Mouse (Mus musculus) MEL (cell line): ENCODE measurements at regions not wholly inside any gene's neighbourhood (a gene's known extent, or its start where the extent isn't known, plus 50 kb on each side); places are given as distances from the start of the nearest gene placed in this dataset.

Experiments
- DNase-seq: peaks from one replicate; pipeline ENCODE4 v3.0.0; 2011; ENCODE audit warnings: low read depth, low spot score
- H3K27ac ChIP-seq: 2 replicates; pipeline ENCODE4 v1.5.1; 2012; ENCODE audit warnings: low read depth, mild to moderate bottlenecking, control low read depth, low read length, moderate library complexity; ENCODE audit not compliant: control insufficient read depth
- H3K27me3 ChIP-seq, 2 experiments: fragments of 150-350 bp in 1 of 2; sonication (generic) in 1 of 2; 2 replicates each; pipeline ENCODE4 v1.6.1; 2012; ENCODE audit warnings: low read length in 2 of 2, mild to moderate bottlenecking in 2 of 2, improper control_type of control experiment in 1 of 2, moderate library complexity in 1 of 2; ENCODE audit not compliant: insufficient read depth in 2 of 2, control insufficient read depth in 1 of 2
- H3K36me3 ChIP-seq, 2 experiments: 2 replicates each; pipeline ENCODE4 v1.6.1; 2012 to 2014; ENCODE audit warnings: low read length in 2 of 2, improper control_type of control experiment in 1 of 2, inconsistent platforms in 1 of 2, mild to moderate bottlenecking in 1 of 2; ENCODE audit not compliant: insufficient read depth in 2 of 2, control insufficient read depth in 1 of 2
- H3K4me1 ChIP-seq, 2 experiments: fragments of 150-350 bp in 1 of 2; sonication (generic) in 1 of 2; 2 replicates each; pipeline ENCODE4 v1.6.1; 2012; ENCODE audit warnings: low read length in 2 of 2, improper control_type of control experiment in 1 of 2, mild to moderate bottlenecking in 1 of 2; ENCODE audit not compliant: insufficient read depth in 2 of 2, control insufficient read depth in 1 of 2
- H3K4me3 ChIP-seq, 2 experiments: fragments of 150-350 bp in 1 of 2; sonication (generic) in 1 of 2; 2 replicates each; pipeline ENCODE4 v1.5.1; 2012; ENCODE audit warnings: low read depth in 2 of 2, low read length in 2 of 2, mild to moderate bottlenecking in 2 of 2, moderate library complexity in 2 of 2, control low read depth in 1 of 2, improper control_type of control experiment in 1 of 2; ENCODE audit not compliant: control insufficient read depth in 1 of 2, insufficient read depth in 1 of 2
- H3K79me2 ChIP-seq: 2 replicates; pipeline ENCODE4 v1.6.1; 2012; ENCODE audit warnings: mild to moderate bottlenecking, low read length, moderate library complexity; ENCODE audit not compliant: control insufficient read depth, poor library complexity, insufficient read depth
- H3K9ac ChIP-seq: 2 replicates; pipeline ENCODE4 v1.6.1; 2012; ENCODE audit warnings: low read depth, mild to moderate bottlenecking, control low read depth, low read length, moderate library complexity; ENCODE audit not compliant: control insufficient read depth, poor library complexity, severe bottlenecking
- H3K9me3 ChIP-seq: fragments of 150-350 bp; sonication (generic); replicated peaks from 2 replicates; pipeline ENCODE4 v1.6.1; 2012; ENCODE audit warnings: mild to moderate bottlenecking, low read length, improper control_type of control experiment, moderate library complexity; ENCODE audit not compliant: insufficient read depth
- CHD1 ChIP-seq: IDR thresholded peaks from 2 replicates; pipeline ENCODE4 v1.6.1; 2012; ENCODE audit warnings: low read depth, mild to moderate bottlenecking, inconsistent platforms, low read length, improper control_type of control experiment
- CHD2 ChIP-seq: IDR thresholded peaks from 2 replicates; pipeline ENCODE4 v1.6.1; 2011; ENCODE audit warnings: low read length, improper control_type of control experiment
- ELF1 ChIP-seq: IDR thresholded peaks from 2 replicates; pipeline ENCODE4 v1.6.1; 2014; ENCODE audit warnings: low read depth, mild to moderate bottlenecking, inconsistent platforms, low read length, improper control_type of control experiment, moderate library complexity
- EP300 ChIP-seq, 2 experiments: IDR thresholded peaks; 2 replicates each; pipeline ENCODE4 v1.6.1; 2011; ENCODE audit warnings: improper control_type of control experiment in 2 of 2, low read length in 2 of 2, low read depth in 1 of 2, mild to moderate bottlenecking in 1 of 2
- GATA1 ChIP-seq: IDR thresholded peaks from 2 replicates; pipeline ENCODE4 v1.6.1; 2011; ENCODE audit warnings: low read depth, low read length, improper control_type of control experiment
- KAT2A ChIP-seq: conservative IDR thresholded peaks from 2 replicates; pipeline ENCODE4 v1.6.1; 2012; ENCODE audit warnings: low read depth, low read length, improper control_type of control experiment, inconsistent platforms
- MAFK ChIP-seq: IDR thresholded peaks from 2 replicates; pipeline ENCODE4 v1.6.1; 2011; ENCODE audit warnings: low read depth, mild to moderate bottlenecking, low read length, improper control_type of control experiment, borderline replicate concordance
- MAZ ChIP-seq: IDR thresholded peaks from 2 replicates; pipeline ENCODE4 v1.6.1; 2012; ENCODE audit warnings: low read depth, mild to moderate bottlenecking, inconsistent platforms, low read length, improper control_type of control experiment
- MEF2A ChIP-seq: IDR thresholded peaks from 2 replicates; pipeline ENCODE4 v1.6.1; 2014; ENCODE audit warnings: low read depth, mild to moderate bottlenecking, inconsistent platforms, low read length, improper control_type of control experiment; ENCODE audit not compliant: poor library complexity, insufficient replicate concordance, severe bottlenecking; ENCODE audit errors: extremely low read depth
- MXI1 ChIP-seq: IDR thresholded peaks from 2 replicates; pipeline ENCODE4 v1.6.1; 2011; ENCODE audit warnings: mild to moderate bottlenecking, low read depth, low read length, improper control_type of control experiment
- POLR2AphosphoS2 ChIP-seq: IDR thresholded peaks from 2 replicates; pipeline ENCODE4 v1.6.1; 2011; ENCODE audit warnings: low read length, improper control_type of control experiment
- RCOR1 ChIP-seq: IDR thresholded peaks from 2 replicates; pipeline ENCODE4 v1.6.1; 2012; ENCODE audit warnings: low read depth, mild to moderate bottlenecking, inconsistent platforms, low read length, improper control_type of control experiment
- SMC3 ChIP-seq: IDR thresholded peaks from 2 replicates; pipeline ENCODE4 v1.6.1; 2011; ENCODE audit warnings: low read depth, low read length, improper control_type of control experiment
- TAL1 ChIP-seq: IDR thresholded peaks from 2 replicates; pipeline ENCODE4 v1.6.1; 2012; ENCODE audit warnings: mild to moderate bottlenecking, inconsistent platforms, low read length, moderate library complexity, mixed read lengths
- TBP ChIP-seq: IDR thresholded peaks from 2 replicates; pipeline ENCODE4 v1.8.0; 2011; ENCODE audit warnings: low read depth, low read length, improper control_type of control experiment
- TCF12 ChIP-seq: IDR thresholded peaks from 2 replicates; pipeline ENCODE4 v1.6.1; 2014; ENCODE audit warnings: low read depth, mild to moderate bottlenecking, inconsistent platforms, low read length, improper control_type of control experiment, moderate library complexity
- USF1 ChIP-seq: IDR thresholded peaks from 2 replicates; pipeline ENCODE4 v1.6.1; 2014; ENCODE audit warnings: low read depth, mild to moderate bottlenecking, inconsistent platforms, low read length, improper control_type of control experiment, moderate library complexity
- USF2 ChIP-seq, 2 experiments: IDR thresholded peaks; 2 replicates each; pipeline ENCODE4 v1.6.1; 2011 to 2012; ENCODE audit warnings: improper control_type of control experiment in 2 of 2, low read length in 2 of 2, borderline replicate concordance in 1 of 2, inconsistent platforms in 1 of 2, low read depth in 1 of 2, mild to moderate bottlenecking in 1 of 2; ENCODE audit not compliant: insufficient read depth in 1 of 2
- ZC3H11A ChIP-seq: IDR thresholded peaks from 2 replicates; pipeline ENCODE4 v1.6.1; 2012; ENCODE audit warnings: low read depth, mild to moderate bottlenecking, inconsistent platforms, low read length, improper control_type of control experiment
- ZKSCAN1 ChIP-seq: IDR thresholded peaks from 2 replicates; pipeline ENCODE4 v1.6.1; 2012; ENCODE audit warnings: low read depth, mild to moderate bottlenecking, inconsistent platforms, low read length, improper control_type of control experiment, moderate library complexity
- ZMIZ1 ChIP-seq: IDR thresholded peaks from 2 replicates; pipeline ENCODE4 v1.6.1; 2012; ENCODE audit warnings: low read depth, mild to moderate bottlenecking, inconsistent platforms, low read length, improper control_type of control experiment, moderate library complexity
- ZNF384 ChIP-seq: IDR thresholded peaks from 2 replicates; pipeline ENCODE4 v1.6.1; 2012; ENCODE audit warnings: low read depth, mild to moderate bottlenecking, inconsistent platforms, low read length, improper control_type of control experiment

DNA sequence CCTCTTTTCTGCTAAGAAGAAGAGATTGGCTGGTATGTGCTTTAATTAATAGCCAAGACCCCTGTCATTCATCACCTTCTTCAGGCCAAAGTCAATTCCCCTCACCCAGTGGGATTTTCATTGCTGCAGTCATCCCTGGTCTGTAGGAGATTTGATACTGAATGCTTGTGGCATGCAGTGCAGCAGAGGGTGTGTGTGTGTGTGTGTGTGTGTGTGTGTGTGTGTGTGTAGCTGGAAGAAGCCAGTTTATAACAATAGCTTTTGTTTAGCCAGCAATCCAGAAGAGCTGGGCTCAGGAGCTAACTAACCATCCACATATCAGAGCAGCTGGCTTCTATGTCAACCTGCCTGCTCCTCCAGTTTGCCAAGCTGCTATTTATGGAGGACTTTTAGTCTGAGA is 1275.4 kb downstream of the Synb start:
- Histone ChIP-seq H3K79me2 (no peaks in the 10 kb centered on the region), H3K36me3 (no peaks in the 10 kb centered on the region), H3K27me3 (no peaks in the 10 kb centered on the region), H3K4me3 (no peak overlapping the region), H3K9ac (no peak overlapping the region), H3K27ac (no peak overlapping the region), H3K9me3 (no peaks in the 10 kb centered on the region), H3K4me1 (no peaks in the 10 kb centered on the region)
- TF ChIP-seq ZMIZ1 (no peak), USF2 (IDR thresholded peaks at IDR 0.05; ENCODE audit: borderline replicate concordance in 1 of 2, insufficient read depth in 1 of 2, low read depth in 1 of 2, low read length in 2 of 2) (no peak), MAFK (no peak), ZKSCAN1 (no peak), TAL1 (no peak), POLR2AphosphoS2 (no peak), EP300 (IDR thresholded peaks at IDR 0.05; ENCODE audit: low read depth in 1 of 2, low read length in 2 of 2) (no peak), ELF1 (no peak), MXI1 (no peak), USF1 (no peak), MAZ (no peak)
- no peak for DNase-seq

DNA sequence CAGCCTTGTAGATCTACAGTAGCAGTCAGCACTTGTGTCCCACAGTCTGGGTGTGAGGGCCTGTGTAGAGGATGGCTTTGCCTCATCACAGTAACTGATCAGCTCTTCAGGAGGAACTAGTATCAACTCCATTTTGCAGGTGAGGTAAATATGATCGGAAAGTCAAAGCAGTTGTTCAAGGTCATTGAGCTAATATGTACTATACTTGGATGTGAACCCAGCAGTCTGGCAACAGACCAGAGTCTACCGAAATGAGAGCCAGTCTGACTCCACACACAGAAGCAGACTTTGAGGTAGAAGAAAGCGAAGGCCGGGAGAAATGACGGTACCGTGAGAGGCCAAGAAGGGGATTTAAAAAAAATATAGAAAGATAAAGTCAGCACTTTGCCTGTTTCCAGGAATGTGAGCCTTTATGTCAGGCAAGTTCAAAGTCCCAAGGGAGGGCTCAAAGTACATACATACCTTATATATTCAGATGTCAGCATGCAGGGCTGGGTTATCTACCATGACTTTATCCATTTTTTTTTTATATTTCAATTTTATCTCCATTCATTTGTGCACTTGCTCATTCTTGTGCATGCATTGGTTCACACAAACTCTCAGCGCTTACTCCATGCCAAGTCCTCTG is 1297.2 kb downstream of the Synb start:
- Histone ChIP-seq H3K27me3 (no peaks in the 10 kb centered on the region; a peak in 1 of 4 replicates), H3K27ac (no peak overlapping the region), H3K9me3 (no peaks in the 10 kb centered on the region), H3K4me1 (no peaks in the 10 kb centered on the region), H3K4me3 (no peak overlapping the region)
- DNase-seq, result no peak
- TF ChIP-seq MAFK (no peak), CHD2 (no peak), ZNF384 (no peak), TBP (no peak), GATA1 (no peak), RCOR1 (no peak), MEF2A (no peak), CHD1 (no peak), TCF12 (no peak), SMC3 (no peak), POLR2AphosphoS2 (no peak), KAT2A (no peak), ZC3H11A (no peak), EP300 (IDR thresholded peaks at IDR 0.05; ENCODE audit: low read depth in 1 of 2, low read length in 2 of 2) (no peak), MAZ (no peak), USF1 (no peak)
- TF ChIP-seq, all 39 proteins: peak for 0
- Histone ChIP-seq H3K36me3 (no peaks in the 10 kb centered on the region), H3K79me2 (no peaks in the 10 kb centered on the region), H3K9ac (no peak overlapping the region)
